Mouse (Mus musculus) thymus, postnatal 10 days (tissue): ENCODE results near the gene Phrf1.

Source experiments
- DNase-seq, 2 experiments: peaks; one replicate each; pipeline ENCODE4 v3.0.0; 2021; ENCODE audit warnings: low spot score in 2 of 2

Phrf1 gene

DNA sequence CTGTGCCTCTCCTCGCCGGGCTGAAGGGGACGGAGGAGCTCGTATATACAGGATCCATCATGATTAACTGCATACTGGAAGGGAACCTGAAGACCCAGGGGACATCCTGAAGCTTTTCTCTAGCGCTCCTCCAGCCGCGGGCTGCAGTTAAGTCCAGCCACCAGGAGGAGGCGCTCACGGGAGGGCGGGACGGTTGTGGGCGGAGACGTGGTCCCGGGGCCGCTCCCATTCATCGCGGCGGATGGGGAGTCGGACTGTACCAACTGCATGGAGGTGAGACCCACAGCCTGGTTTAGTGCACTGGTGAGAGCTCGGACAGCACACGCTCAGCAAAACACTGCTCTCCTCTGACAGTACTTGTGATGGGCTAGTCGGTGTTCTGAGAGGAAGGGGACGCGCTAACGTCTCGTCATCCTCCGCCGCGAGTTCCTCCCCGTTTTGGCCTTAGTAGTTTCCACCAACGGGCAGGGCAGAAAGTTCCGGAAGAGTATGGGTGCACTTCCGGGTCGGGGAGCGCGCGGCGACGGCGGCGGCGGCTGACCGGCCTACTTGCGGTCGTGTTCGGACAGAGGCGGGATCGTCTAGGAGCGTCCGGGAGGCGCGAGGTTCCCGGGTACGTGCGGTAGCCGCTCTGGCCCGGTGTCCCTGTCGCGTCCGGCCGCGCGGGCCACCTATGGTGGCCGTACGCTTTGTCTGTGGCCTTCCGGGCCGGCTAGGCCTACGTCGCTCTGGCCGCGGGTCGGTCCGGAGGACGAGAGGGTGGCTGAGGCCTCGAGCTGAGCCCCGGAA lies at the start of gene Phrf1:
Gene Phrf1 (plus strand): TSS at position 506 of the 789 bp plus-strand sequence.
- peak; percentile 89 to 97 for DNase-seq

DNA sequence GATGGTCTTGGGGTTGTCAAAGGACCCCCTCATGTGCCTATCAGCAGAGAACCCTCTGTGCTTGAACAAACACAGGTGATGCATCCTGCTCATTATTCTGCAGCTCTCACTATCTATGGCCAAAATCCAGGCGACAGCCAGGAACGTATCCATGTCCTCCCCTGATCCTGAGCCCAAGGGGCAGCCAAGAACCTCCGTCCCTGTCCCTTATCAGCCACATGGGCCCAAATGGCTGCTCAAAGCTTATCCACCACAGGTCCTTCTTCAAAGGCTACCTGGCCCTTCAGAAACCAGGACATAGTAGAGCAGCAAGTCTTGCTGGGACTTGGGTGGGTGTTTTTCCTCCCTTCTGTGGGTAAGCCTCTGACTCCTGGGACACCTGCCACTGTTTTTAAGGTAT lies 40.4 kb upstream of the Phrf1 start:
- DNase-seq: no peak

DNA sequence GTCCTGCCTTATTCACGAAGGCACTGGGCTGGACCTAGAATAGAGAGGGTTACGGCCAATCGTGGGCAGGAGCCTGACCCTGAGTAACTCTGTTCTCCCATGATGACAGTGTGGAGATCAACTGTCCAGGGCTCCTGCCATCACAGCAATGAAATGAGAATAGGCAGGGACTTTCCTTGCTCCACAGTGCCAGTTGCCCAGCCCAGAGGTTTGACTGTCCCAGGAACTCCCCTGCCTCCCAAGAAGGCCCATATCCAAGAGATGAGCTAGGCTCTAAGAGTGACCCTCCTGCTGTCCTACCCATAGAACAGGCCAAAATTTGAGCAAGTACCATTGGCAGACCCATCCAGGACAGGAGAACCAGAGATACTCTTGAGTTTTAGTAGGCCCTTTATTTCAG lies 39.9 kb upstream of the Phrf1 start:
- DNase-seq: no peak

DNA sequence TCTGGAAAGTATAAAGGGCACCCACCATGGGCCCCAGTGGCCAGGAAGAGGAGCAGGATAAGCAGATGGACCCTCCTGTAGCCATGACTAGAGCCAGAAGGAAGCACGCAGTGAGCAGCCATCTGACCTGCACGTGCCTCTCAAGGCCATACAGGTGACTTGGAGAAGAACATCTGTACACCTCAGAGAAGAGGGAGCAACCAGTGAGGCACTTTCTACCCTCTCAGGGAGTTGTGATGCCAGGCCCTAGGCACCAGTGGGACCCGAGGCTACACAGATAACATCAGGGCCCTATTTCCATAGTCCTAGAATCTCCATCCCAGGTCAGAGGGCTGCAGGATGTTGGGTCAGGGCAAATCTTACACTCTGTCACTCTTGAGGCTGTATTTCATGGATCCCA lies 38.4 kb upstream of the Phrf1 start:
- no peak for DNase-seq

DNA sequence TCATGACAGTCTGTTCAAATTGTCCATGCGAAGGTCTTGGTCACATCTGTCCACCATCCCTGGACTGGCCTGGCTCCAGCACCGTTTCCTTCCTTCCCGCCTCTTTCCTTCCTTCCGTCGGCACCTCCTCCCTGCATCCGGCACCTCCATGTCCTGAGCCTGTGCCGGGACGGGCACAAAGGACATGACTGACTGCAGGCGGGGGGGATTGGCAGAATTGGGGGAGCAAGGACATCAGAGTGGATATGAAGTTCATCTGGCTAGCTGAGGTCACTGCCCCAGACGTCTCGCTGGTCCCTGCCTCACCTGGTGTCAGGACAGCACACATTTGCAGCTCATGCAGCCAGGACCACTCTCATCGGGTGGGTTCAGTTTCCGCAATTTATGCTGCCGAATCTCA lies 37.5 kb upstream of the Phrf1 start:
- no peak for DNase-seq

DNA sequence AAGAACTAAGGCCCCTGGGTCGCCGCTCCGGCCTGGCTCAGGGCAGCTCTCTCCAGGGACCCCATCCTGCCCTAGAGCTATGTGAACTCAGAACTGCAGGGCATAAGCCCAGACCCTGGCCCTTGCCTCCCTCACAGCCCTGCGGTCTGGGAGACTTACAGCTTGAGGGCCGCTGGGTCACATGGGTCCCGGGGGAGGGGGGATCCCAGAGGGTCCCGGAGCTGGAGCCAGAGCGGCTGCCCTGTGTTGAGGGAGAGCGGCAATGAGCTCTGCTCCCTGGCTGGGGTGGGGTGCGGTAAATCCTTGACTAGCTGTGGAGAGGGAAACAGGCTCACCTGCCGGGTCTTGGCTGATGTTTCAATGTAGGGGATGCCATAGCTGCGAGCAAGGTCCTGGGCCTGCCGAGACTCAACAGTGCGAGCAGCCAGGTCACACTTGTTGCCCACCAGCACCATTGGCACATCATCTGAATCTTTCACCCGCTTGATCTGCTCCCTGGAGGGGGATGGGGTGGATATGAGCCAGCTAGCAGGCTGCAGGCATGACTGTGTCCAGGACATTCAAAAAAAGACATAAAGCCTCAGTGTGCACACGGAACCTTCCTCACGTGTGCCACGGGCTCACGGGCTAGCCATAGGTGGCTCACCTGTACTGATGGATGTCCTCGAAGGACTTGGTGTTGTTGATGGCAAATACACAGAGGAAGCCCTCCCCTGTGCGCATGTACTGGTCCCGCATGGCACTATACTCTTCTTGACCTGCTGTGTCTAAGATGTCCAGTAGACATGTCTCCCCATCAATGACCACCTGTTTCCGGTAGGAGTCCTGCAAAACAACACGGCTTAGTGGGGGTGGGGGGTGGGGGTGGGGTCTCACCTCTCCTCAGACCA lies 36.5 kb upstream of the Phrf1 start:
- no peak for DNase-seq

DNA sequence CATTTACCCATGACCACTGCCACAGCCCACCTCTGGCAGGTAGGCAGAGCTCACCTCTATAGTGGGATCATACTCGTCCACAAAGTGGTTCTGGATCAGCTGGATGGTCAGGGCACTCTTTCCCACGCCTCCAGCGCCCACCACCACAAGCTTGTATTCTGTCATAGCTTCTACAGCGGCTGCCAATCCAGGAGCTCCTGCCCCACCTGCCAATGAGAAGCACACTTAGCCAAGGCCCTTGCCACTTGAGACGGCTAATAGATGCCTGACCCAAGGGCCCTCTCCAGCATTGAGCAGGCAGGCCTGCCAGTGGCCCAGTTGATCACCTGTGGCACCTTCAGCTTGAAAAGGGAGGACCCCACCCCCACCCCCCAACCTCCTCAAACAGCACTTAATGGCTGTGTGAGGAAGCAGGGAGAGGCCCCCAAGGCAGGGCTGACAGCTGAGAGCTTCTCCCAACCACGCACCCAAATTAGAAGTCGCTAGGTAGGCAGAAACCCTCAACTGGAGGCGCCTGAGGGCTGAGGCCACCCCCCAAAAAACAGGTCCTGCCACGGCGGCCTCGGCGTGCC lies 35.7 kb upstream of the Phrf1 start:
- no peak for DNase-seq

DNA sequence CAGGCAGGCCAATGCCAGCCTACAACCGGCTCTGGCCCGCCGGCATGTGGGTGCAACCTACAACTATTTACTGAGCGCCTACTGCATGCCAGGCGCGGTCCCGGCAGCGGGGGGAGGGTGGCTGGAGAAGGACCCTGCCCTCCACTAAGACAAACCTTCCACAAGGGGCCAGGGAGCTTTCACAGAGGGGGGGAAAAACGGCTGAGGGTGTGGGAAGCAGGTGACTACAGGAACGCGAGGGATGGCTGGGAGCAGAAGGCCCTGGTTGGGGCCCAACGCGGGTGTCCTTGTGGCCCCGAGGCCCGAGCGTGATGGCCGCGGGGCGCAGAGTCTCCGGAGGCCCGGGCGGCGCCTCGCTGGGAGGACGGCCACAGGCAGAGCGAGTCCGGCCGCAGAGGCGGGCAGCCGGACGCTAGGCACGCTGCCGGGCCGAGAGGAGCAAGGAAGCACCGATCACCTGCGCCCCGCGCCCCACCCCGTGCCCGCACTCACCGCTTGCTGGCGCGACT lies 35.2 kb upstream of the Phrf1 start:
- DNase-seq: peak in 1 of 2 experiments; percentile 37

DNA sequence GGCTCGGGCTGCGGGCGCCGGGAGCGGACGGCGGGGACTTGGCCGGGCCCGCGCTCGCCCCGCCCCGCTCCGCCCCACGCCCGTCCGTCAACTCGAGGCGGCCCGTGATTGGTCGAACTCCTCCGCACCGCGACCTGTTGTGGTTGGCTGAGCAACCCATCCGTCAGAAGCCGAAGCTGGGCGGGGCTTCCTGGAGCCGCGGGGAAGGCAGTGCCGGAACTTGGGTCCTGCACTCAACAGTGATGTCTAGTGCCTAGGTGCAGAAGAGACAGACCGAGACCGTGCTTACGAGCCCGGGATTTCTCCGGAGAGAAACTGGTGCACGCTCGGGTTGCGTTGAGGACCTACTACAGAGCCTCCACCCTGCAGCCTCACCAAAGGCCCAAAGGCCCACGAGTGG lies 34.6 kb upstream of the Phrf1 start, which contains the start of the genes Hras and Lrrc56:
Gene Hras (minus strand): TSS at position 58 of the 400 bp plus-strand sequence.
Gene Lrrc56 (plus strand): TSS at position 210 of the 400 bp plus-strand sequence.
- DNase-seq: peak; percentile 97 to 98

DNA sequence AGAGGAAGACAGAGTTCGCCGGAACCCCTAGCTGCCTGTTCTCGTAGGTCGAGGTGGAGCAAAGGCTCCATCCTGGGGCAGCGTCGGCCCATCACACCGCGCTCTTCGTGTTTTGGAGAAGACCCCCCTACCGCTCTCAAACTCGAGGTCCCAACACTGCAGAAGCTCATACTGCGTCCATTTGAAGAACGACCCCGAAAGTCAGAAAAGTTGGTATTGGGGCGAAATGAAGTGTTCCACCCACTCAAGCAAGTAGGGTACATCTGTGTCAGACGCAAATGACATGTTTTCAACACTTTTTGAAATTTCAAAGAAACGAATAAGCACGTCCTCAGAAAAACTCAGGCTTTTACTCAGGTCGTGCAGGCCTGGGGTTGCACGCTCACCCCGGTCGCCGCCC lies 34.2 kb upstream of the Phrf1 start:
- no peak for DNase-seq

DNA sequence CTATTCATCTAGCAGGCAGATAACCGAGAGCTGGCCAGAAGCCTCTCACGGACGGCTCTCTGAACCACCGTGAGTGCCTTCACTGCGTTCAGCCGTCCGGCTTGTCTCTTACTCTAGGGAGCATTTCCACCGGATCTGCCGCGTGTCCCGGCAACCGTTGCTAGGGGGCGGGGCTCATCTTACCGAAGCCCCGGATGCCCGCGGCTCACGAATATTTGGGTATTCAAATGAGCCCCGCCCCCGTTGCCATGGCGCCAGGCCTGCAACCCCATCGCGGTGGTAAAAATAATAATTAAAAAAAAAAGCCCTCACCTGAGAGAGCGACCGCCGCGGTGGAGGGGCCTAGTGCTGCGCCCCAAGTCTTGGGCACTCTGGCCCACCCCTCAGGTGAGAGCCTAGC lies 33.8 kb upstream of the Phrf1 start:
- peak; percentile 90 to 92 for DNase-seq

DNA sequence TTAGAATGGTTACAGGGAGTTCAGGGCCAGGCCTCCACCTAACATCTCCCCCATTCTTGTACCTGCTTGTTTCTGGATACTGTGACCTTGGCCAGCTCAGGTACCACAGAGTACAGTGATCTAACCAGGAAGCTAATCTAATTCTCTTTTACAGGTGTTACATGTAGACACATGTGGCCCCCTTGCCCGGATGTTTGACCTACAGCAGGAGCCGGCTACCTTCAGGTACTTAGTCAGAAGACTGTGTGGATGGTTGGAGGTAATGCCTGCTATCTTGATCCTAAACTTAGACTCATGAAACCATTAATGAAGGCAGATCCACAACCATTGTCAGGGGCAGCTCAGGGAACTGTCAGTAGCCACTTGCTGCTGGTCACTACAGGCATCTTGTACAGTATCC lies 32.8 kb upstream of the Phrf1 start:
- DNase-seq: no peak

DNA sequence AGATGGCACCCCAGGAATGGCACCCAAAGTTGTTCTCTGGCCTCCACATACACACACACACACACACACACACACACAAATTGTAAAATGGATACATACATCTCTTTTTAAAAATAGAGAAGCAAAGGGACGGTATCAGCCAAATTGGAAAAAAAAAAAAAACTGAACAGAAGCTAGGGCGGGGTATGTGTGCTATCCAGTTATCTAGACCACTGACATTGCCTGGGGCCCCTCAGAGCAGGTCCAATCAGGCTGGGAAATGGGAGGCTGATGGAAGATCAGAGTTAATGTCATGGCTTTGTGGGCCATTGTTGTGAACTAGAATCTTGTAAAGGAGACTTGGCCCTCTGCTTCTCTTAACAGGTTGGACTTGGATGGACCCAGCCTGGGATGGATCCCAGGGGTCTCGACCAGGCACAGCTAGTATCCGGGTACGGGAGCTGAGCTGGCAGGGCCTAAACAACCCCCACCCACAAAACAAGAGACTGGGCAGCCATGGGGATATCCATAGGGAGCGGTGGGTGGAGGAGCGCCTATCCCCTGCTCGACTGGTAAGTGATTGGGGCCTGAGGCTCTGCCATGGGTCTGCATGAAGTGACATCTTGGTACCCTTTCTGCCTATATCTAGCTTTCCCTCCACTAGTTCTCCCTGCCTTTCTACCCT lies 31.8 kb upstream of the Phrf1 start:
- no peak for DNase-seq

DNA sequence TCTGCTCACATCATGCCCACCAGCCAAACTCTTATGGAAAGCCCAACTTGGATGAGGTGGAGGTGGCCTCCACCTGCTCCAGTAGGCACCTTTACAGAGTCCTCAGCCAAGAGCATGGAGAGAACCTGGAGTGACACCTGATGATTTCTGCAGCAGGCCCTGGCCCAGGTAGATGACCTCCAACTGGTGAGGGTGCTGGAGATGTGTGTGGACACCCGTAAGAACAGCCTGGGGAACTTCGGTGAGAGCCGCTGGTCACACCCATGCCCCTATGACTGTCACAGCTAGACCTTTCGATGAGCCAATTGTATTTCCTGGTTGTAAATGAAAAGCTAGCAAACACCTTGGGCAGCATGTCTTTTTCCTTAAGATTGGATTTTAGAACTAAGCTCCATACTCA lies 30.5 kb upstream of the Phrf1 start:
- DNase-seq: no peak

DNA sequence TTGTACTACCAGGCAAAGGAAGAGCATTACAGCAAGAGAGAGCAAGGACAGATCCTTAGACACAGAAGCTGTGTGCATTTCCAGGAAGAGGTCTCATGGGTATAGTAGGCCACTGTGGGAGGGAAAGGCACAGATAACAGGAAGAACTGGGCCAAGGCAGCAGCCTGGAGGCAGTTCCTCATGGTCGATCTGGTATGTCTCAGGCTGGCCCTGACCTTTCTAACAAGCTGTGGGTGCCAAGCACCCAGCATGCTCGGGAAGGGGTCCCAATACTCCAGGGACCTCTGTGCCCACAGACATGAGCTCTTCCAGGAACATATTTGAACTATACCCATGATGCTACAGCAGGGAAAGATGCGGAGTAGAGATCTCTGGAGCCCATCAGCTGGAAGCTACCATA lies 24.0 kb upstream of the Phrf1 start:
- no peak for DNase-seq

DNA sequence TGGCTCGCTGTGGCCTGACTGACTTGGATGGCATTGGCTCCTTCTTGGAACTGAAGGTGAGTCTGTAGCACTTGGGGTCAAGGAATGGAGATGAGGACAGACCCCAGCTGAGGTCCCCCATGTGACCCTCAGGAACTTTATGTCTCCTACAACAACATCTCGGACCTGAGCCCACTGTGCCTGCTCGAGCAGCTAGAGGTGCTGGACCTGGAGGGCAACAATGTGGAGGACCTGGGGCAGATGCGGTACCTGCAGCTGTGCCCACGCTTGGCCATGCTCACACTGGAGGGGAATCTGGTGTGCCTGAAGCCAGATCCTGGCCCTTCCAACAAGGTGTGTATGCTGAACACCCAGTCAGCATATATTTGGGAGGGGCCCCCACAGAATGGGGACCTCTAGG lies 23.1 kb upstream of the Phrf1 start:
- DNase-seq: no peak

DNA sequence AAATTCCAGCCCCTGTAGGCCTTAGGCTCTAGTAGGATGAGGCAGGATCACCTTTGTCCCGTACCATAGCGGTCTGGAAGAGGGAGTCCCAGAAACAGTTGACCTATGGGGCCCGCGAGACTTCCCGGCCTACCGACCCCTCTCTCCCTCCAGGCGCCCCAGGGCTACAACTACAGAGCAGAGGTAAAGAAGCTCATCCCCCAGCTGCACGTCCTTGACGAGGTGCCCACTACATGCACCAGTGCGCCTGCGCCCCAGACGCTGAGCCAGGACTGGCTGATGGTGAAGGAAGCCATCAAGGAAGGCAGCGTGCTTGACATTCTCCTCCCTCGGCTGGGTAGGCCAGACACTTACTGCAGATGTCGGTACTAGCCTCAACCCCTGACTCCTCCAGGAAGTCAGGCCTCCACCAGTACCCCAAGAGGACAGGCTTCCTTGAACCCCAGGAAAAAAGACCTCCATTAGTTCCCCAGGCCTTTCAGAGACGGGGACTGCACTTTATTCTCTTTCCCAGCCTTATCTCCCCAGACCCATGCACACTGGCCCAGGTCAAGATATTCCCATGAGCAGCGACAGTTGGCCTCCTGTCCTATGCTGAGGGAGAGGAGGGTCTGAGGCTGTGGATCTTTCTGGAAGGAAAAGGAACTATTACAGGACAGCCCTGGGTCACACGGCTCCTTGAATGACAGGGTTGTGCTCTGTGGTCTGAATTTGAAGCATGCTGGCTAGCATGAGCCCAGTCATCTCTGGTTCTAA lies 22.2 kb upstream of the Phrf1 start:
- DNase-seq: no peak

DNA sequence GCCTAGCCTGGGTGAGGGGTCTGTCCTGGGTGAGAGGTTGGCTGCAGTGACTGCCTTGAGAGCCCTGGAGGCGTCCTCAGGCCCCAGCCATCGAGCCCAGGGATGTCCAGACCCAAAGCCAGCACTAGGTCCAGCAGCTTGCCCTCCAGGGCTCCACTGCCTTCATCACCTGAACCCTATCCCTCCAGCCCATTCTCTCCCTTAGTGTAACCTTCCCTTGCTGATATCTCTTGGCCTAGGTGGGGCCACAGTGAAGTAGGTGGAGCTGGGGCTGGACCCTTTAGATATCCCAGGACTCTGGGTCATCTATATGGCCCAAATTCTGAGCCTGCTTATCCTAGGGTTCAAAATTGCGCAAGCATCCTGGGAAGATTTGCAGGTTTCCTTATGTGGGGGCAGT lies 19.1 kb upstream of the Phrf1 start:
- DNase-seq: no peak

DNA sequence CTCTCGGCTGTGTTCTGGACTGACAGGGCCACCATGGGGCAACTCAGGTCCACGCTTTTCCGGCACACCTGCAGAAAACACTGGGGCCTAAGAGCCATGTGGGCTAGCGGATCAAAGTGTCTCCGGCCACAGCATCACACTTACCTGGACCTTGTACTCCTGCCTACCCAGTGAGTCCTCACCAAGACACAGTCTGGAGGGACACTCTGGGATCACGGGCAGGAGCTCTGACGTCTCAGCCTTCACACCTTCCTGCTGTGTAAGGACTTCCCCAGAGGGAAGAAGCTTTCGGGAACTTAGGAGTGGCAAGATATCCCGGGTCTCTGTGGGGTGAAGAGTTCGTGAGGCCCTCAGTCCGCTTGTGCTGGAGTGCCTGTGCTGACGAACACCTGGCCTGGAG lies 18.4 kb upstream of the Phrf1 start:
- no peak for DNase-seq

DNA sequence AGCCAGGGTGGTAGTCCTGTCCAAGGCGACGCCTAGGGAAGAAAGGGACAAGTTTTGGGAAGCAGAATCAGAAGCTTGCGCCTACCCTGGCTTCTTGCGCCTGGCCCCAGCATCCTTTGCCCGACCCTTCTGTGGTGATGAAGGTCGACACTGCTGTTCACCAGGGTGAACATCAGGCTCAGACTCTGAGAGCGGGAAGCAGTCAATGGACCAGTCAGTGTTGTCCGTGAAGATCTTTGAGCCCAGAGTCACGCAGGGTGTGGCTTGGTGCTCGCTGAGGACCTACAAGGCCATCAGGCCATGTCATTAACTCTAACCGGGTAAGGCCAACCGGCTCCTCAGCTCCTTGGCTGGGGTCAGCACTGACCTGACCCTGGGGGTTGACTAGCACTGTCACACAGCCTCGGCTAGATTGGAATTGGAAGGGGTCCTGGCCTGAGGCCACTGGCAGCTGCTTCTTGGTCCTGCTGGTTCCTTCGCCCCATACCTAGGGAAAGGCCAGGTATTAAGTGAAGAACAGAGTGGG lies 17.9 kb upstream of the Phrf1 start:
- DNase-seq: no peak

DNA sequence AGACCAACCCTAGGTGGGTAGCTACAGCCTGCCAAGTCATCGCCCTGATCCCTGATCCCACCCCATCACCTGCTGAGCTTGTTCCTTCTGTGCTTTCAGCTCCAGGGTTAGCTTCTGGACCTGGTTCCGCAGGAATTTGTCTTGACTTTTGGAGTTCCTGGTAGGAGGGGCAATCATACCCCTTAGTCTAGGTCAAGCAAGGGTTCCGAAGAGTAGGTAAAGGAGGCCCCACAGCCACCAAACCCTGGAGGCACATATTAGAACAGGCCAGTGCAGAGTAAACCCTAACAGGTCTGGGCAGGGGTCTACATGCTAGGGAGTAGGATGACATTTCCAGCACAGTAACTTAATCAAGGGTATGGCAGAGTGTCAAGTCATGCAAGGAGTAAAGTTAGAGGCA lies 15.5 kb upstream of the Phrf1 start:
- DNase-seq: no peak
